Mouse (Mus musculus) E14TG2a.4 (cell line): ENCODE results near the gene Mapkbp1.

Experiments used
- CTCF ChIP-seq: conservative IDR thresholded peaks from 2 replicates; pipeline ENCODE4 v1.5.1; 2014; ENCODE audit warnings: low read length
- POU5F1 ChIP-seq: IDR thresholded peaks from 2 replicates; pipeline ENCODE4 v1.6.1; 2014; ENCODE audit warnings: low read length, borderline replicate concordance

- TF ChIP-seq CTCF (no peak), POU5F1 (no peak)
These were observed 93.7 kb downstream of the Mapkbp1 start for GRCm38 (mm10) chr2:120066224-120066623.
